Mouse (Mus musculus) ES-CJ7 (cell line): ENCODE results near the gene Caml.
"Not testable (repeated sequence)": the region's sequence is repeated elsewhere in the genome, so short reads cannot be mapped to it uniquely, and the experiment has no call there.

Source experiments
- DNase-seq: peaks from one replicate; pipeline ENCODE4 v3.0.0; 2011; ENCODE audit warnings: low read depth, low spot score

The Caml gene

GRCm38 (mm10) chr13:55622649-55623541, at the start of gene Caml:
Gene Caml (plus strand): TSS chr13:55623005.
- peak; percentile 92 for DNase-seq

GRCm38 (mm10) chr13:55573432-55573831, 49.4 kb upstream of the Caml start, which contains the start of gene Tmed9:
Gene Tmed9 (plus strand): TSS chr13:55573732.
- no peak for DNase-seq

- DNase-seq: no peak
These were observed 48.5 kb upstream of the Caml start for GRCm38 (mm10) chr13:55574321-55574720.

GRCm38 (mm10) chr13:55575932-55576331, 46.9 kb upstream of the Caml start:
- DNase-seq: peak; percentile 83

- DNase-seq: not testable (repeated sequence)
These were observed 45.9 kb upstream of the Caml start for GRCm38 (mm10) chr13:55576872-55577271.

- DNase-seq: no peak
These were observed 44.7 kb upstream of the Caml start for GRCm38 (mm10) chr13:55578086-55578485.

GRCm38 (mm10) chr13:55591961-55592490, 30.8 kb upstream of the Caml start:
- peak; percentile 93 for DNase-seq

- DNase-seq: peak; percentile 99
These were observed 30.1 kb upstream of the Caml start for GRCm38 (mm10) chr13:55592512-55593253.

GRCm38 (mm10) chr13:55593254-55593747, 29.5 kb upstream of the Caml start:
- no peak for DNase-seq

GRCm38 (mm10) chr13:55595375-55595774, 27.4 kb upstream of the Caml start:
- DNase-seq: no peak

- no peak for DNase-seq
These were observed 26.0 kb upstream of the Caml start for GRCm38 (mm10) chr13:55596802-55597201.

GRCm38 (mm10) chr13:55599566-55600540, 23.0 kb upstream of the Caml start, which contains the start of gene B4galt7:
Gene B4galt7 (plus strand): TSS chr13:55599896.
- DNase-seq: peak; percentile 71

- no peak for DNase-seq
These were observed 22.1 kb upstream of the Caml start for GRCm38 (mm10) chr13:55600657-55601056.

GRCm38 (mm10) chr13:55601611-55602010, 21.2 kb upstream of the Caml start:
- DNase-seq: peak; percentile 76

GRCm38 (mm10) chr13:55604606-55605005, 18.2 kb upstream of the Caml start:
- DNase-seq: no peak

GRCm38 (mm10) chr13:55606899-55607623, 15.7 kb upstream of the Caml start:
- DNase-seq: no peak

GRCm38 (mm10) chr13:55607624-55608006, 15.2 kb upstream of the Caml start:
- DNase-seq: no peak

GRCm38 (mm10) chr13:55611996-55612395, 10.8 kb upstream of the Caml start:
- DNase-seq: no peak

- DNase-seq: no peak
These were observed 9.3 kb upstream of the Caml start for GRCm38 (mm10) chr13:55613471-55613870.

- DNase-seq: no peak
These were observed 3.5 kb upstream of the Caml start for GRCm38 (mm10) chr13:55619328-55619727.
